Mouse (Mus musculus): ENCODE results near the gene Pdpn. TPM values are rescaled to one million over a fixed set of nuclear protein-coding genes. Genes with fewer than 3 reads are reported as not detected.

Pdpn gene
- polyA plus RNA-seq, 1 experiment from 2014 or later, result 116 TPM

DNA sequence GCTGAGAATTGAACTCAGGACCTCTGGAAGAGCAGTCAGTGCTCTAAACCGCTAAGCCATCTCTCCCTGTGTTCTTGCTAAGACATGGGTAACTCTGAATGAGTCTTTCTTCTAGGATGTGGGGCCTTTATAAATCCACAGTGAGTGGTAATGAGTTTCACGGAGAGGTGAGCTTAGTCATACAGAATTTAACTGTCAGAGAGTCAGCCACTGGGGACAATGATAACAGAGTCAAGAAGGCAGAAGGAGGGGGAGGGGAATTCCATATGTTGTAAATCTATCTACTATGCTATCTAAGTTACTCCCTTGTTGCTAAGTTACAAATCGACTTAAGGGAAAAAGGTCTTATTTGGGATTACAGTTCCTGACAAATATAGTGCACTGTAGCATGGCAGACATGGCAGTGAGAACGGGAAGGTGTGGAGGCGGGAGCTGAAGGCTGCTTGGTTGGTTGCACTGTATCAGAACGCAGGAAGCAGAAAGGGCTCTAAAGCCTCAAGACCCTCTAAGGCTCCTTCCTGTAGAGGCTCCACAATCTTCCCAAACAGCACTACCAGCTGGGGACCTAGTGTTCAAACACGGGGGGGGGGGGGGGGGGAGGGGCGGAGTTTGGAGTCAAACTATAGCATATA lies 39.5 kb downstream of the Pdpn start:
- Histone ChIP-seq H3K36me3 (no peaks in the 10 kb centered on the region), H3K27me3 (replicated peaks) (no peaks in the 10 kb centered on the region), H3K27ac (no peak overlapping the region), H3K4me3 (no peak overlapping the region), H3K9ac (no peak overlapping the region), H3K9me3 (no peaks in the 10 kb centered on the region), H3K4me1 (peaks cover 11% of the 10 kb centered on the region; the same call in 1 of the 2 replicates), H3K4me2 (replicated peaks) (no peak overlapping the region)
- 42% methylated on average over 8 of the region's 8 CpGs for WGBS
- peak; percentile 46 for ATAC-seq (ENCODE audit: low FRiP score, low read depth)

DNA sequence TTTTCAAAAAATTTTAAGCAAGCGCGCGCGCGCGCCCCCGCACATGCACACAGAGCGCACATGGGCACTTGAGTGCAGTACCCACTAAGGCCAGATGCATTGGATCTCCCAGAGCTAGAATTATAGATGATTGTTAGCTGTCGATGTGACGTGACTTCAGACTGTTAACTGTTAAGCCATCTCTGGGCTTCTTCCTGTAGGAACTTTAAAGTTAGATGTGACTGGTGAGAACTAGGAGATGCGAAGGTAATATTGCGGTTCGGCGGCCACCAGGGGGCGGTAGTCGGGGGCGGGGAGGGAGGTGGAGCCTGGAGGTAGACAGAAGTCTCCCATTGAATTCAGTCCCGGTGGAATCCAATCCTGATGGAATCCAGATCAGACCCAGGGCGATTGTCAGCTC lies 40.8 kb downstream of the Pdpn start:
- Histone ChIP-seq H3K4me2 (replicated peaks) (peak overlapping the region; percentile 38), H3K9me3 (no peaks in the 10 kb centered on the region), H3K4me3 (no peak overlapping the region), H3K36me3 (no peaks in the 10 kb centered on the region), H3K9ac (no peak overlapping the region), H3K4me1 (peaks cover 11% of the 10 kb centered on the region; the same call in 1 of the 2 replicates), H3K27ac (no peak overlapping the region), H3K27me3 (replicated peaks) (no peaks in the 10 kb centered on the region)
- 37% methylated on average over 19 of the region's 19 CpGs for WGBS
- ATAC-seq (ENCODE audit: low FRiP score, low read depth), result peak; percentile 23; the same call in 1 of the 2 replicates

DNA sequence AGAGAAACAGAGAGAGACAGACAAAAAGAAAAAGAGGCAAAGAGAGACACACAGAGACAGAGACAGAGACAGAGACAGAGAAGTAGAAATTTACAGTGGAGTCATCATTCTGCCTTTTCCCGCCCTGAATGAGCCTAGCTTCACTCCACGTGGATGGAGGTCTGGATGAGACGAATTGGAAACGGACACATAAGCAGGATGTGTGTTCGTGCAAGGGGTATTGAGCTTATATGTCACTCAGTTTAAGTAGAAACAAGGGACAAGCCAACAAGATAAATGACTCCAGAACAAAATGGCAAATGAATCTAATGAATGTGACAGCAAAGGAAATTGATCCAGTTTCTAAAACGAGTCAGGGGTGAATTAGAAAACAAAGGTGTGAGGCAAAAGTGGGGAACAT lies 41.4 kb downstream of the Pdpn start:
- H3K9me3 ChIP-seq, result no peaks in the 10 kb centered on the region
- 31% methylated on average over 6 of the region's 6 CpGs for WGBS
- H3K4me2 ChIP-seq (replicated peaks), result no peak overlapping the region
- no peak overlapping the region for H3K4me3 ChIP-seq
- H3K4me1 ChIP-seq, result peaks cover 11% of the 10 kb centered on the region; the same call in 1 of the 2 replicates
- H3K27me3 ChIP-seq (replicated peaks), result no peaks in the 10 kb centered on the region
- no peak overlapping the region for H3K27ac ChIP-seq
- no peaks in the 10 kb centered on the region for H3K36me3 ChIP-seq
- no peak for ATAC-seq (ENCODE audit: low FRiP score, low read depth)
- no peak overlapping the region for H3K9ac ChIP-seq

DNA sequence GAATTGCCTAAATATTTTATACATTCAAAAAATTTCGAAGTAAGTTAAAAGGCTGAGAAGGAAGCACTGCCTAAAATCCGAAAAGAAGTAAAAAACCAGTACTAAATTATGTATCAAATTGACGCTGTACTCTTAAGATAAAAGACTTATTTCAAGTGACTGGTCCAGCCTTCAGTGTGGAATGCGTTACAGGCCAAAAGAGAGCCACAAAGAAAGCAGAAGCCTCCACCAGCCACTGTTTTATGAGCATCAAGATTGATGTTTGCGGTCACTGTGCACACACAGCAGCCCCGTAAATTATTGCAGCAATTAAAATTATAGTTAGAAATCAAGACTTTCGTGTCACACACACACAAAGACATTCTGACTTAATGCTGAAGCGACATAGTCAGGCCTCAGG lies 43.8 kb downstream of the Pdpn start:
- ATAC-seq (ENCODE audit: low FRiP score, low read depth), result no peak
- H3K27me3 ChIP-seq (replicated peaks), result no peaks in the 10 kb centered on the region
- no peaks in the 10 kb centered on the region for H3K36me3 ChIP-seq
- WGBS, result 36% methylated on average over 8 of the region's 8 CpGs
- peaks cover 11% of the 10 kb centered on the region; the same call in 1 of the 2 replicates for H3K4me1 ChIP-seq
- H3K9ac ChIP-seq, result no peak overlapping the region
- H3K4me3 ChIP-seq, result no peak overlapping the region
- H3K9me3 ChIP-seq, result no peaks in the 10 kb centered on the region
- H3K27ac ChIP-seq, result no peak overlapping the region
- no peak overlapping the region for H3K4me2 ChIP-seq (replicated peaks)

DNA sequence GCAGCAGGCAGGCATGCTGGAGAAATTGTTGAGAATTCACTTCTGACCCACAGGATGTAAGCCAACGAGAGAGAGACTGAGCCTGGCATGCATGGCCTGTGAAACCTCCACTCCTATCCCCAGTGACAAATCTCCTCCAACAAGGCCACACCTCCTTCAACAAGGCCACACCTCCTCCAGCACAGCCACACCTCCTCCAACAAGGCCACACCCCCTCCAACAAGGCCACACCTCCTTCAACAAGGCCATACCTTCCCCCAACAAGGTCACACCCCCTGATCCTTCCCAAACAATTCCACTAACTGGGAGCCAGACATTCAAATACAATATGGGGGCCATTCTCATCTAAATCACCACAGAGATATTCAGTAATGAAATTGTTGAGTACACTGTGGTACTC lies 46.0 kb downstream of the Pdpn start:
- Histone ChIP-seq H3K36me3 (no peaks in the 10 kb centered on the region), H3K27me3 (replicated peaks) (no peaks in the 10 kb centered on the region), H3K4me1 (peaks cover 5% of the 10 kb centered on the region; the same call in 1 of the 2 replicates), H3K27ac (no peak overlapping the region), H3K4me3 (no peak overlapping the region), H3K9ac (no peak overlapping the region), H3K4me2 (replicated peaks) (no peak overlapping the region), H3K9me3 (no peaks in the 10 kb centered on the region)
- WGBS, result 67% methylated on average over 1 of the region's 1 CpGs
- ATAC-seq (ENCODE audit: low FRiP score, low read depth), result no peak

DNA sequence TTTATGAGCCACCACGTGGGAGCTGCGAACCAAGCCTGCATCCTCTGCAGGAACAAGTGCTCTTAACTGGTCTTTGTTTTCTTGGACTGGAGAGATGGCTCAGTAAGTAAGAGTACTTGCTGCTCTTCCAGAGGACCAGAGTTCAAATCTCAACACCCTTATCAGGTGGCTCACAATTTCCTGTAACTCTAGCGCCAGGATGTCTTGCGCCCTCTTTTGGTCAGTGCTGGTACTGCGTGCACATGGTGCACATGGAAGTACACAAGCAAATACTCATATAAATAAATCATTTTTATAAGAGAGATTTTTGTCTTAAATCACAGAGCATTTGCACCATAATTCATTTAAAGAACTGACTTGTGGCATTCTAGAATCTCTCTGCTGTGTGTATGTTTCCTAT lies 51.3 kb downstream of the Pdpn start:
- no peak overlapping the region for H3K4me3 ChIP-seq
- H3K27ac ChIP-seq, result no peak overlapping the region
- no peak overlapping the region for H3K4me2 ChIP-seq (replicated peaks)
- ATAC-seq (ENCODE audit: low FRiP score, low read depth), result no peak
- H3K27me3 ChIP-seq (replicated peaks), result no peaks in the 10 kb centered on the region
- H3K9ac ChIP-seq, result no peak overlapping the region
- WGBS, result 74% methylated on average over 5 of the region's 5 CpGs
- H3K9me3 ChIP-seq, result no peaks in the 10 kb centered on the region
- H3K36me3 ChIP-seq, result no peaks in the 10 kb centered on the region
- H3K4me1 ChIP-seq, result no peaks in the 10 kb centered on the region

DNA sequence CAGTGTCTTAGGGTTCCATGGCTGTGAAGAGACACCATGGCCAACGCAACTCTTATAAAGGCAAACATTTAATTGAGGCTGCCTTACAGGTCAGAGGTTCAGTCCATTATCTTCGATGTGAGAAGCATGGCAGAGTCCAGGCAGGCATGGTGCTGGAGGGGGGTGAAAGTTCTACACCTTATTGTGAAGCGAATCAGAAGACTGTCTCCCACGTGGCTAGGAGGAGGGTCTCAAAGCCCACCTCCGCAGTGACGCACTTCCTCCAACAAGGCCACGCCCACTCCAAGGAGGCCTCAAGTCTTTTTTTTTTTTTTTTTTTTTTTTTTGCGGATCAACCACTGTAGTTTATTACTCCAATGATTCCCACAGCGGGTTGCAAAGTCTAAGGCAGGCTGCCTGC lies 58.1 kb downstream of the Pdpn start:
- ATAC-seq (ENCODE audit: low FRiP score, low read depth), result no peak
- no peak overlapping the region for H3K4me3 ChIP-seq
- WGBS, result 84% methylated on average over 9 of the region's 9 CpGs
- H3K4me2 ChIP-seq (replicated peaks), result no peak overlapping the region
- no peak overlapping the region for H3K27ac ChIP-seq
- no peaks in the 10 kb centered on the region for H3K27me3 ChIP-seq (replicated peaks)
- no peak overlapping the region for H3K9ac ChIP-seq
- H3K9me3 ChIP-seq, result no peaks in the 10 kb centered on the region
- H3K36me3 ChIP-seq, result no peaks in the 10 kb centered on the region
- no peaks in the 10 kb centered on the region for H3K4me1 ChIP-seq

DNA sequence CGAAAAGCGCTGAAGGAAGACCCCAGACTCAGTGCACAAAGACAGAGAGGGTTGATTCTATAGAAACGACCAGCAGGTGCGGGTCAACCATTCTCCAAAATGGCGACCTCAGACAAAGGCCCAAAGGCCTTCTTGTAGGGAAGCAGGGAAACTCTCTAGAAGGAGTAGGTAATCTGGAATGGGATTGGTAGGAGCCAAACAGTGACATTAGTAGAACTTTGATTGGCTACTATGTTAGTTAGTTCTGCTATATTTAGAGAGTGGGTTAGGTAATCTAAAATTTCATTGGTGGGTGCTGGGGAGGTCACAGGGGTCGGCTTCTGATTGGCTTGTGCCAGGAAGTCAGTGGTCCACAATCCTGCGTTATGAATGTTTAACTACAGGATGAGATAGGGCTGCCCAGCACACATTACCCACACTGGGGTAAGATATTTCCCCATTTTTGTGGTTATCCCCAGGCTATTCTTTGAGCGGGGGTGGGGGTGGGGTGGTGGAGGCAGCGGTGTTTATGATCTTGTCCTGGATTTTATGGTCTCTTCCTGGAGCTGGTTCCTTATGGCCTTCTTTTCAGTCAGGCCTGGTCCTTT lies 59.7 kb downstream of the Pdpn start:
- Histone ChIP-seq H3K4me2 (replicated peaks) (no peak overlapping the region), H3K36me3 (no peaks in the 10 kb centered on the region), H3K4me3 (no peak overlapping the region), H3K27ac (no peak overlapping the region), H3K9ac (no peak overlapping the region), H3K27me3 (replicated peaks) (no peaks in the 10 kb centered on the region), H3K4me1 (no peaks in the 10 kb centered on the region), H3K9me3 (no peaks in the 10 kb centered on the region)
- WGBS, result 89% methylated on average over 9 of the region's 9 CpGs
- no peak for ATAC-seq (ENCODE audit: low FRiP score, low read depth)

DNA sequence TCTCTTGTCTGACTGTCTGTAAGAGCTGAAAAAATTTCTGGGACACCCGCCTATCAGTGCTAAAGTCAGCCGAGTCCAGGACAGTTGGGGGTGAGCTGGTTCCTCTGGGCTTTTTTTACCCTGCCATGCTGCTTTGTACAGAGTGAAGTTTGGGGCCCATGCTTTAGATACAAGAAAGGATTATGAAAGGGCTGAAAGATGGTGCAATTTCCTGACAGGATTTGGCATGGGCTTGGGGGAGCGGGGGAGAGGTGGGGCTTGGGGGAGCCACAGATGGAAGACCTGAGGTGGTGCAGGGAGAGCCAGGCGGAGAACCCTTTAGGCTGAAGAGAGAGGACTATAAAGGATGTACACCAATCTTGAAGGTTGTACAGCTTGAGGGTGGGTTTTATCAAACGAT lies 60.2 kb downstream of the Pdpn start:
- ATAC-seq (ENCODE audit: low FRiP score, low read depth), result no peak
- 91% methylated on average over 5 of the region's 5 CpGs for WGBS
- H3K4me1 ChIP-seq, result no peaks in the 10 kb centered on the region

DNA sequence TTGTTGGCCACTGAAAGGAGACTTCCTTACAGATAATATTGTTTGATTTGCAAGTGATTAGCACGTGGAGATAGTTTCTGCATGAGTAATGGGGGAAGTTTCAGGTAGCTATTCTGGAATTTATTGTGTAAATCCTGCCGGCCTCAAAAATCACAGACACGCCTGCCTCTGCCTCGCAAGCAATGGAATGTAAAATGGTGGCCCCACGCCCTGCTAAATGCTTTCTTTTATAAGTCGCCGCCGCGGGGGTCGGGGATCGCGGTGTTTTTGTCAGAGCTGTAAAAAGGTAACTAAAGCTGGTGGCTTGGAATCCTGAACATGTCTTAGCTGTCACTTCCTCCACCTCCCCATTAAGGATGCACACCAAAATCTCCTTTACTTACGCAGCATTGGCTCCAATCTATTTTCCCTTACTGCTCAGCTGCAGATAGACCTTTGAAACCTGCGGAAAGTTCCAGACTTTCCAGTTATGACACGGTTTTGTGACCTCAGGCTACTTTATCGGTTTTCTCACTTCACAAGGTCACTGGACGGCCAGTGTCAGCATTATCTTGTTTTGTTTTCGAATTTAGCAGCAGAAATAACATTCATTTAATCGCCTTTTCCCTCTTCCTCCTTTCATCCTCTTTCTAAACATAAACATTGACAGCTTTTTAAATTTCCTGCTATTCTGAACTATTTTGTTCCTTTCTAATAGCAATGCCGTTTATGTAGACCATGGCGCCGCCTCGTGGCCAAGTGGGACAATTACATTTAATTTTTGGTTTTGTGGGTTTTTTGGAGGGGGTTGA lies 60.9 kb downstream of the Pdpn start:
- Histone ChIP-seq H3K4me2 (replicated peaks) (no peak overlapping the region), H3K4me3 (no peak overlapping the region), H3K9me3 (peaks cover 5% of the 10 kb centered on the region; the same call in 1 of the 2 replicates), H3K27me3 (replicated peaks) (no peaks in the 10 kb centered on the region), H3K27ac (no peak overlapping the region), H3K4me1 (no peaks in the 10 kb centered on the region), H3K36me3 (no peaks in the 10 kb centered on the region), H3K9ac (no peak overlapping the region)
- ATAC-seq (ENCODE audit: low FRiP score, low read depth), result no peak
- WGBS, result 30% methylated on average over 23 of the region's 23 CpGs

More for the DNA sequence above, 60.2 kb downstream of the Pdpn start:
- no peak overlapping the region for H3K27ac ChIP-seq
- H3K9ac ChIP-seq, result no peak overlapping the region
- no peak overlapping the region for H3K4me3 ChIP-seq
- peaks cover 5% of the 10 kb centered on the region; the same call in 1 of the 2 replicates for H3K9me3 ChIP-seq
- H3K27me3 ChIP-seq (replicated peaks), result no peaks in the 10 kb centered on the region
- H3K36me3 ChIP-seq, result no peaks in the 10 kb centered on the region
- no peak overlapping the region for H3K4me2 ChIP-seq (replicated peaks)

DNA sequence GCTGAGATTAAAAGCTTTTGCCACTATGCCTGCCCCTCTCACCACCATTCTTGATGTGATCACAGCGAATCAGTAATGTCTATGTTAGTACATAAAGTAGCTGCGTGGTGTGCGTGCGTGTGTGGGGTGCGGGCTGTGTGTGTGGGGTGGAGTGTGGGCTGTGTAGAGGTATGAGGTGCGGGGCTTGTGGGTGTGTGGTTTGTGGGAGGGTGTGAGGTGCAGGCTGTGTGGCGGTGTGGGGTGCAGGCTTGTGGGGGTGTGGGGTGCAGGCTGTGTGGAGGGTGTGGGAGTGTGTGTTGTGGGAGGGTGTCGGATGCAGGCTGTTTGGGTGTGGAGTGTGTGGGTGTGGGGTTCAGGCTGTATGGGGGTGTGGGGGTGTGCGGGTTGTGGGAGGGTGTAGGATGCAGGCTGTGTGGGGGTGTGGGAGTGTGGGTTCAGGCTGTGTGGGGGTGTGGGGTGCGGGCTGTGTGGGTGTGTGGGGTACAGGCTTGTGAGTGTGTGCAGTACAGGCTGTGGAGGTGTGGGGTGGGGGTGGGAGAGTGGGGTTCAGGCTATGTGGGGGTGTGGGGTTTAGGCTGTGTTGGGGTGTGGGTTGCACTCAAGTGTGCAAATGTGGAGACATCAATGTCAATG lies 67.5 kb downstream of the Pdpn start:
- WGBS, result 93% methylated on average over 10 of the region's 10 CpGs
- Histone ChIP-seq H3K27me3 (replicated peaks) (no peaks in the 10 kb centered on the region), H3K36me3 (no peaks in the 10 kb centered on the region), H3K4me3 (no peak overlapping the region), H3K9me3 (peaks cover 5% of the 10 kb centered on the region; the same call in 1 of the 2 replicates), H3K9ac (no peak overlapping the region), H3K4me1 (no peaks in the 10 kb centered on the region), H3K4me2 (replicated peaks) (no peak overlapping the region), H3K27ac (no peak overlapping the region)
- ATAC-seq (ENCODE audit: low FRiP score, low read depth), result peak; percentile 50; the same call in 1 of the 2 replicates

DNA sequence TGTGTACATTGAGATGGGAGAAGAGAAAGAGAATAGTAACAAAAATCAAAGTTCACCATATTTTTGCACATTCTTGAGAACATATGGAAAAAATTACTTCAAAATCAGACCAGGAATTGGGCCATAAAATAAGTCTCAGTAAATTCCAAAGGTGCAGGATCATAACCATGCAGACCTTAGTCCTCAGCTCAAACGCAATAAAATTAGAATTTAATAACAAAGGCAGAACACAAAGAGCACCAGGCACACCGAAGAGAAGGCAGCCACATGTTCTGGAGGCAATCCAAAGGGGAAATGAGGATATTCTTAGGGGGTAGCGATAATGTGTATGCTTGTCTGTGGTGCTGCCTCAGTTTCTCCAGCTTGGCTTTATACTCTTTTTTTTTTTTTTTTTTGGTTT lies 68.3 kb downstream of the Pdpn start:
- Histone ChIP-seq H3K4me3 (no peak overlapping the region), H3K4me1 (no peaks in the 10 kb centered on the region), H3K9me3 (peaks cover 5% of the 10 kb centered on the region; the same call in 1 of the 2 replicates), H3K4me2 (replicated peaks) (no peak overlapping the region), H3K9ac (no peak overlapping the region), H3K27me3 (replicated peaks) (no peaks in the 10 kb centered on the region), H3K27ac (no peak overlapping the region), H3K36me3 (no peaks in the 10 kb centered on the region)
- no peak for ATAC-seq (ENCODE audit: low FRiP score, low read depth)
- WGBS, result 72% methylated on average over 3 of the region's 3 CpGs
